Mouse (Mus musculus): ENCODE data around the gene Ube4b.

Gene Ube4b

GRCm38 (mm10) chr4:149429592-149429991 lies 3.0 kb upstream of the Ube4b start:
- DNase-seq, result no peak

GRCm38 (mm10) chr4:149425801-149426292 lies 702 bp downstream of the Ube4b start:
- peak; percentile 64 for DNase-seq

GRCm38 (mm10) chr4:149424755-149425154 lies 1.8 kb downstream of the Ube4b start:
- no peak for DNase-seq

- no peak for DNase-seq
These were observed 8.6 kb downstream of the Ube4b start for GRCm38 (mm10) chr4:149417854-149418365.

- DNase-seq, result no peak
These were observed 9.6 kb downstream of the Ube4b start for GRCm38 (mm10) chr4:149416986-149417385.

DNA sequence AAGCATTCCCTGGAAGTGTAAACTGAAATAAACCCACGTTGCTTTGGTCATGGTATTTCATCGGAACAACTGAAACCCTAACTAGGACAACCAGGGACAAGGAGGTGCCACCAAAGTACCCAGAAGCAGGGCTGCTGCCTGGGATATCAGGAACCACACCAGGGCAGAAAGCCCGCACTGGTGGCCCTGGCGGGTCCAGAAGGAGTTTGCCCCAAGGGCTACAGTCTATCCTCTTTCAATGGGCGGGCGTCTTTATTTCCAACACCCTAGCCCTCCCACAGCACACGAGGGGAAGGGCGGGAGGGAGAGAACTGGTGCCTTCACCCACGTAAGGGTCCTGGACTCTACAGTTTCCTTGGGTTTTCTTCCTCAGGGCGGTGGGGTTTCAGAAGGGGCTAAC lies 10.1 kb downstream of the Ube4b start:
- DNase-seq, result no peak

- peak; percentile 34 for DNase-seq
These were observed 10.8 kb downstream of the Ube4b start for GRCm38 (mm10) chr4:149415651-149416169.

- DNase-seq, result no peak
These were observed 12.3 kb downstream of the Ube4b start for GRCm38 (mm10) chr4:149414259-149414658.

DNA sequence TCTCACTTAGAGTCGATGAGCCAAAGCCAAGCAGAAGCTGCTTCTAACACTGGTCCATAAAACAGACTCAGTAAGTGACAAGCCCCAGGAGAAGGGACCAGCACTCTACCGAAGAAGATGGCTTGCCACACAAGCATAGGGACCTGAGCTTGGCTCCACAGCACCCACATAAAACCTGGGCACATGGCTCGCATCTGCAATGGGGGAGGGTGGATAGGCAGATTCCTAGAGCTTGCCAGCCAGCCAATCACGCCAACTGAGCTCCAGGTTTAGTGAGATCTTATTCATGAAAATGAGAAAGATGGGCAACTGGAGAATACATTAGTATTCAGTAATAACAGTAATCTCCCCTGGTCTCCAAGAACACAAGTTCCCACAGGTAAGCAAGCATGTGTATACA lies 16.8 kb downstream of the Ube4b start:
- DNase-seq, result no peak

DNA sequence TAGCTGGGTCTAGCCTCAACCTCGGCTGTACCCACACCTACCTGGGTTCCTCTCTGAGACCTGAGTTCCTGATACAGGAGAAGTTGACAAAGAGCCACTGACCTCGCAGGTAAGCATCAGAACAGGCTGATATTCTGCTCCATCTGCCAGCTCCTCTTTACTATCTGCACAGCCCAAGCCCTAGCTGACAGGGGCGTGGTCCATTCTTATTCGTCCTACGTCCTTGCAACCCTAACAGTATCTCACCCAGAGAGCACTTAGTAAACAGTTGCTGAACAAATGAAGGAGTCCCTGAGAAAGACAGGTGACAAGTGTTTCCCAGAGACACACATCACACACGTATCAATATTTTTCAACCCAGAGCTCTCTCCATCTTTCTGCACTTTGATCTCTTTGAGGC lies 18.2 kb downstream of the Ube4b start:
- no peak for DNase-seq

GRCm38 (mm10) chr4:149407461-149407860 lies 19.1 kb downstream of the Ube4b start:
- no peak for DNase-seq

DNA sequence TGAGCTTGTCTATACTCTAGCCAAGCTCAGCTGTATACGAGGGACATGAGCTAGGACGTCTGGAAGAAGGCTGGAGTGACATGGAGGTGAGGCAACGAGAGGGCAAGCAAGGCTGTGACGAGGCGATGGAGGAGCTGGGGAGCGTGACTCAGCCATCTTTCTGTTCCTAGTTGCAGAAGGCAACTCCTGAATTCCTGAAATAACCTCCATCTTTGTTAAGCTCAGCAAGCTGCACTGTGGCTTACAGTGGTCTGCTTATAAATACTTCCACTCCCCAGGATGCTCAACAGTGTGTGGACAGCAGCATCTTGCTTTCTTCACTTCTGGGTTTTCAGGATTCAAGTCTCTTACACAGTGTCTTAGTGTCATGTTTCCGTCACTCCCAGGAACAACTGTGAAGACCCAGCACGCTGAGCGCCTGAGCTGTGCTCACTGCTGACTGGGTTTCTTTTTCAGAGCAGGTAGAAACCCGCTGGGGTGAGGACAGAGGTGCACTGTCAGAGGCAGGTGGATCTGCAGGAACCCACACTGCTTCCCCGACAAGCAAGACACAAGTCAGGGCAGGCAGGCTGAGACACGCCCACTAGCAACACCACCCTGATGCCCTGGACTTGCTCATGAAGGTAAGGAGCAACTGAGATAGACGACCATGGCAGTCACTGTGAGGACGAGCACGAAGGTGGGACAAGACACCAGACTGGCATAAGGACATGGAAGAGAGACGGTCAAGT lies 20.7 kb downstream of the Ube4b start:
- no peak for DNase-seq

DNA sequence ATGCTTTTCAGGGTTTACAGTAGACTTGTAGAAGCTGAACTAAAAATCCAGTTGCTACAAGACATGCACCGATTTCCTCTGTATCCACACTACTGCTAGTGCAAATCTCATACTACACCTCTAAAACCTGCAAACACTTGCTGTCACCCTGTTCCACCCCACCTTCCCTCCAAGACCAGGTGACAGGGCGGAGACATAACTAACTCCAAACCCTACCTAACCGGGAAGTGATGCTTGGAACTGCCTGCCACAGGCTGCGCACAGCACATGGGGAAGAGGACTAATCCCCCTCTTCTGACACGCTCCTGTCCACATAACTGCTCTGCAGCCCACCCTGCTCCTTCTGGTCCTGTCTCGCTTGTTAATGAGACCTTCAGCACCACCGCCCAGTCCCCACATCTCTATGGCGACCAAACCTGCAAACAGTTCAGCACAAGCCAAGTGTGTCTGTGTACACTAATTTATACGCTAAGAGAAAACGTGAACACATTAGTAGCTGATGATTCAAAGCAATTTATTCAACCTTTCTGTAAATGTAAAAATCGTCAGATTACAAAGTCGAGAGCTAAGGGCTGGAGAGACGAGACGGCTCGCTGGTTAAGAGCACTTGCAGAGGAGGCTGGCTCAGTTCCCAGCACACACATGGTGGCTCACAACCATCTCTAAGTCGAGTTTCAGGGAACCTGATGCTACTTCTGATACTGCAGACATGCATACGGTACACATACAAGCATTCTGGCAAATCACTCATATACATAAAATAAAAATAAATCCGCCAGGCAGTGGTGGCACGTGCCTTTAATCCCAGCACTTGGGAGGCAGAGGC lies 21.7 kb downstream of the Ube4b start:
- no peak for DNase-seq

DNA sequence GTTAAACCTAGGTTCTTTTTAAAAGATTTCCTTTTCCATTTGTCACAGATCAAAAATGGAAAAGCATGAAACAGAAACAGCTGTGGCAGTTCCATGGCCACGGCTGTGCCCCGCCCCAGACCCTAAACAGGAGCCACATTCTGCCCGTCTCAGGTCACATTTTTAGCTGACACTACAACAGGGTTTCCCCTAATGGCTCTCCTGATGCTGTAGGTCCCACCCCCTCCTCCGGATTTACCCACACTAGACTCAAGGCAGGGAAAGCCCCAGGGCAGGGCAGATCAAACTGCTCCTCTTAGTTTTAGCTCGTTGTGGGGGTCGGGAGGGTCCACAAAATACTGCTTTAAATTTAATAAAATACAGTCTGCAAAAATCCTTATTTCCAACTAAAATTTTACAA lies 23.5 kb downstream of the Ube4b start:
- DNase-seq, result peak; percentile 49

GRCm38 (mm10) chr4:149401591-149401982 lies 25.0 kb downstream of the Ube4b start:
- no peak for DNase-seq

- DNase-seq, result no peak
These were observed 25.5 kb downstream of the Ube4b start for GRCm38 (mm10) chr4:149400878-149401590.

DNA sequence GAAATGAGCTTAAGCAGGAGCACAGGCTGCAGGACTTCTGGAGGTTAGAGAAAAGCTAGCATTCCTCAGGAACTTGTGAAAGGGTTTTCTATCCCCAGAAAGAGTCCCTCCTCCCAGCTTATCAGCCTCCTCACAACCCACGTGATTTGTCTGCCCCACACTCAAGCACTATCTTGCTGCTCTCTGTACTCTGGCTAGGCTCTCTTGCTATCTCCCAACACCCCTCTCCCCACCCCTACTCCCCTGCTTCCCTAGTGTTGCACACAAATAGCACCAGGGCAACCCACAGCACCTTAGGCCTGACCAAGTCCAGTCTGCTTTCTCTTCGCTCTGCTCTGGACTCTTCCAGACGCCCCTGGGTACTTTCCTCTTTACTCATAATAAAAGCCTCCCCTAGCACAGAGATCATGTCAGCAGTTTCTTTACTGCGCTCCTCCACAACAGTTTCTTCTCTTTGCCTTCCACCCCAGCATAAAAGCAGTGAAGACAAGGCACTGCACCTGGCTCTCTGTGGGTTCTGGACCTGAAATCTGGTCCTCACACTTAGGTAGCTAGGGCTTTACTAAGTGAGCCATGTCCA lies 27.1 kb downstream of the Ube4b start:
- no peak for DNase-seq

- no peak for DNase-seq
These were observed 28.3 kb downstream of the Ube4b start for GRCm38 (mm10) chr4:149398181-149398735.

DNA sequence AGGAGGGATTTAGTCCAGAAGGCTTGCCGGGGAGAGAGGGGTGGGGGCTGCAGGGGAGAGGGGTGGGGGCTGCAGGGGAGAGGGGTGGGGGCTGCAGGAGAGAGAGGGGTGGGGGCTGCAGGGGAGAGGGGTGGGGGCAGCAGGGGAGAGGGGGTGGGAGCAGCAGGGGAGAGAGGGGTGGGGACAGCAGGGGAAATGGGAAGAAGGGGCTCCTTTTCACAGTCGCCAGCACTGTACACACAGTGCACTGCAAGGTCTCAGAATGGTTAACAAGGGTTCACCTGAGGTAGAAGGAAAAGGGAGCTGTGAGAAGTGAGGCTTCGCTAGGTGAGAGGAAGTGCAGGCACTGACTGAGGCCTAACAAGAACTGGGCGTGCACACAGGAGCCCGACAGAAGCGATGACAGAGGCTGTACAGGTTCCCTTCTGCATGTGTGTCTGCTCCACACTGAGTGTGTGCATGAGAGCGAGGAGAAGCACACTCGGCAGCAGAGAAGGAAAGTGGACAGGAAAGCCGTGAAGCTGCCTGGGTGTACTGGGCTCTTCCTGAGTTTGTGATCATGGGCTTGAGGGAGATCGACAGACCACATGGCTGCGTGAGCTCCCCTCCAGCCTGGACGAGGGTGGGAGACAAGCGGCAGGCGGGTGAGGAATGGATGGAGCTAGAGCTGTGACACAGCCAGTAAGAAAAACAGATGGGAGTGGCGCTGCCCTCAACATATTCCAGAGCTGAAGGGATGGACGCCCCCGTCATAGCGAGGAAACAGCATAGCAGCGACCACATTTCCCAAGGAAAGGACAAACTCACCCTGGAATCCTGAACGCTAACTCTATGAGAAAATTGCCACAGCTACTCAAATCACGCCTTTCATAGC lies 29.9 kb downstream of the Ube4b start:
- no peak for DNase-seq

DNA sequence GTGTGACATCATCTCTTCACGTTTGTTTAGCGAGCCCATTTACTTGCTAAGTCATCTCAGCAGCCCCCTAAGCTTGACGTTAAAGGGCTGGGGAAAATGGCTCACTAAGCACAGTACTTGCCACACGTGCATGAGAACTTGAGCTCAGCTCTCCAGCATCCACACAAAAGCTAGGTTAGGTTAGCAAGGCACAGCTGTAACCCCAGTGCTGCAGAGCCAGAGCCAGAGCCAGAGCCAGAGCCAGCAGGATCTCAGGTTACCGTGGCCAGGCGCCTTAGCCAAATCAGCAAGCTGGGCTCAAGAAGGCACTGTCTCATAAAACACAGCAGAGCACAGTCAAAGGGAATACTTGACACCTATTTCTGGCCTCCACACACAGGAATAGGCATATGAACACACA lies 31.0 kb downstream of the Ube4b start:
- DNase-seq, result no peak

DNA sequence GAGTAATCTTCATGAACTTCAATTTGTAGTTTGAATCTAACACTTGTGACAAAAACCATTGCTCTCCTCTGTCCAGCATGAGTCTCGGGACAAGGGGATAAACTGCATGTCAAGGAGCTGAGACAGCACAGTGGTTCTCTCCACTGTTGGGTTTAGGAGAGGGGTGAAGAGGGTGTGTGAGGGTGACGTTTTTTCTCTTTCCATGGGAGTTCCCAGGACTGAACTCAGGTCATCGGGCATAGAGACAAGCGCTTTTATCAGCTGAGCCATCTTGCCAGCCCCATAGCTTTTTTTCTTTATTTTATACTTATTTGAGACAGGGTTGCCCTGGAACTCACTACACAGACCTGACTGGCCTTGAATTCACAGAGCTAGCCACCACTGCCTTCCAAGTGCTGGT lies 32.3 kb downstream of the Ube4b start:
- no peak for DNase-seq

Measured in embryo, embryonic 11 days (tissue).